25 mouse cellular contexts compared by ENCODE assay signal in genomic region chr4:62969526-62969925, GRCm38 (mm10). TPM values are rescaled to one million over a fixed set of nuclear protein-coding genes. Genes with fewer than 3 reads are reported as not detected.
DNase-seq lines count a peak whose midpoint lies in the region; ATAC-seq lines count a peak whose summit lies in the region.
"Had no signal": no experiment of that assay in that cellular context is flagged by ENCODE, and none has a peak within 500 bp of the region (broad histone marks: within the 10 kb centered on the region; RNA-seq: fewer than 3 reads in every experiment).

No protein-coding gene starts in this region.

- no peaks in the 10 kb centered on the region for H3K36me3 ChIP-seq in limb, embryonic 12.5 days
- 0 out of 2 replicates have a peak, but pooled peaks cover 4% of the 10 kb centered on the region for H3K36me3 ChIP-seq in limb, embryonic 10.5 days
- H3K36me3 ChIP-seq: embryonic facial prominence, embryonic 15.5 days; forebrain, embryonic 15.5 days; liver, embryonic 15.5 days; midbrain, embryonic 12.5 days had no signal

- ATAC-seq in limb, embryonic 12.5 days (ENCODE audit: insufficient number of reproducible peaks, insufficient read depth, low FRiP score, low TSS enrichment, low read depth): no peak
- ATAC-seq in granulocyte monocyte progenitor cell, adult 5-6 weeks (replicated peaks; ENCODE audit: poor library complexity, severe bottlenecking): peak; percentile 90
- ATAC-seq: CD4-positive, CD25-positive, alpha-beta regulatory T cell, adult 4 months; forebrain, embryonic 15.5 days had no signal

- H3K27me3 ChIP-seq in limb, embryonic 12.5 days: no peaks in the 10 kb centered on the region
- H3K27me3 ChIP-seq in limb, embryonic 10.5 days (ENCODE audit: low read depth, poor library complexity, severe bottlenecking): no peaks in the 10 kb centered on the region
- H3K27me3 ChIP-seq: embryonic facial prominence, embryonic 15.5 days; forebrain, embryonic 15.5 days; midbrain, embryonic 12.5 days had no signal

- H3K4me1 ChIP-seq in limb, embryonic 12.5 days (replicated peaks): peaks cover 48% of the 10 kb centered on the region
- peaks cover 28% of the 10 kb centered on the region for H3K4me1 ChIP-seq in limb, embryonic 10.5 days

- H3K4me3 ChIP-seq in limb, embryonic 12.5 days (replicated peaks): no peak overlapping the region
- H3K4me3 ChIP-seq in limb, embryonic 10.5 days: no peak overlapping the region
- H3K4me3 ChIP-seq: embryonic facial prominence, embryonic 15.5 days; forebrain, embryonic 15.5 days; liver, embryonic 15.5 days; midbrain, embryonic 12.5 days had no signal

- peak; percentile 53 for DNase-seq in heart, adult 11 months
- no peak for DNase-seq in heart, postnatal 36 days
- no peak for DNase-seq in limb, embryonic 10.5 days (ENCODE audit: low spot score)
- peak; percentile 41 for DNase-seq in 416B (ENCODE audit: low read depth)
- DNase-seq in ovary, postnatal 10 days (ENCODE audit: low spot score): no peak
- no peak for DNase-seq in left cerebral cortex, adult 8-10 months (ENCODE audit: low spot score in 2 of 2)
- DNase-seq: adrenal gland, adult 2 months; cerebellum, adult 11 months; cerebellum, postnatal 10 days; embryo, embryonic 11 days; gastrocnemius, postnatal 10 days; heart, adult 18-20 months; layer of hippocampus, adult 9-11 months; lung, postnatal 10 days; right cerebral cortex, postnatal 14 days; thymus, adult 2 months had no signal

- intact Hi-C loops in heart, postnatal 36 days (cut with DNase I): loop anchor here (5.0 to 10.0 kb wide), 2 partner anchors 77 to 185 kb away; no protein-coding TSS in a partner anchor

- peak overlapping the region; percentile 6; the same call in 1 of the 2 replicates for H3K4me2 ChIP-seq in limb, embryonic 12.5 days
- H3K4me2 ChIP-seq: embryonic facial prominence, embryonic 15.5 days; forebrain, embryonic 15.5 days; liver, embryonic 15.5 days; midbrain, embryonic 12.5 days had no signal

- H3K27ac ChIP-seq in limb, embryonic 12.5 days: no peak overlapping the region
- H3K27ac ChIP-seq in limb, embryonic 10.5 days: no peak overlapping the region
- H3K27ac ChIP-seq: embryonic facial prominence, embryonic 15.5 days; forebrain, embryonic 15.5 days; hindbrain, embryonic 14.5 days; liver, embryonic 15.5 days; midbrain, embryonic 12.5 days; stomach, postnatal 0 days had no signal

- WGBS in limb, embryonic 12.5 days: 89% methylated on average over 5 of the region's 5 CpGs
- WGBS in limb, embryonic 10.5 days: 93% methylated on average over 5 of the region's 5 CpGs

- no peak overlapping the region for H3K9ac ChIP-seq in limb, embryonic 12.5 days (replicated peaks)
- H3K9ac ChIP-seq: embryonic facial prominence, embryonic 15.5 days; forebrain, embryonic 15.5 days; hindbrain, embryonic 14.5 days; liver, embryonic 15.5 days; midbrain, embryonic 12.5 days had no signal

- H3K9me3 ChIP-seq in limb, embryonic 12.5 days: no peaks in the 10 kb centered on the region
- no peaks in the 10 kb centered on the region for H3K9me3 ChIP-seq in limb, embryonic 10.5 days (replicated peaks)
- H3K9me3 ChIP-seq: embryonic facial prominence, embryonic 15.5 days; forebrain, embryonic 15.5 days; liver, embryonic 15.5 days; midbrain, embryonic 12.5 days had no signal

RNA-seq across cellular contexts. Expression of gene Zfp618, which starts 4.2 kb away (rescaled TPM):
- under 1 TPM; 0.33 to 0.56 TPM for total RNA-seq in heart, postnatal 36 days (2021)
- 46.1 and 47.5 TPM in 2 replicates for polyA plus RNA-seq in limb, embryonic 12.5 days (2016; fragmentation: Nextera tagmentation; extraction: Ambion mirVana)
- 23.7 and 35.7 TPM in 2 replicates for polyA plus RNA-seq in limb, embryonic 10.5 days (2016; fragmentation: Nextera tagmentation; extraction: Ambion mirVana)
- total RNA-seq in granulocyte monocyte progenitor cell, adult 5-6 weeks (2014; fragmentation: Nextera tagmentation): 0.34 and 0.38 TPM in 2 replicates
- total RNA-seq in granulocyte monocyte progenitor cell, adult 5-6 weeks (2017): 0.26 TPM in 1 of 2 replicates, not detected in the other
- total RNA-seq in left cerebral cortex, adult 8-10 months (2022): 1 to 10 TPM; 3.6 to 5.8 (median 4.7) TPM

Comparison
In these comparisons a context has a peak if more than half of its experiments do, and no peak if none do; other contexts are left out.
1. DNase-seq: peak in heart, adult 11 months (single experiment) and 416B (single experiment); none in heart, postnatal 36 days (0 of 2), limb, embryonic 10.5 days (single experiment), ovary, postnatal 10 days (single experiment) and left cerebral cortex, adult 8-10 months (0 of 2).